Mouse (Mus musculus): ENCODE data around the gene Nrxn1. TPM values are rescaled to one million over a fixed set of nuclear protein-coding genes. Genes with fewer than 3 reads are reported as not detected.
"Not testable (repeated sequence)": the region's sequence is repeated elsewhere in the genome, so short reads cannot be mapped to it uniquely, and the experiment has no call there.

Gene Nrxn1
- total RNA-seq, 2 experiments from 2014 or later: 9.8 to 15.0 TPM

DNA sequence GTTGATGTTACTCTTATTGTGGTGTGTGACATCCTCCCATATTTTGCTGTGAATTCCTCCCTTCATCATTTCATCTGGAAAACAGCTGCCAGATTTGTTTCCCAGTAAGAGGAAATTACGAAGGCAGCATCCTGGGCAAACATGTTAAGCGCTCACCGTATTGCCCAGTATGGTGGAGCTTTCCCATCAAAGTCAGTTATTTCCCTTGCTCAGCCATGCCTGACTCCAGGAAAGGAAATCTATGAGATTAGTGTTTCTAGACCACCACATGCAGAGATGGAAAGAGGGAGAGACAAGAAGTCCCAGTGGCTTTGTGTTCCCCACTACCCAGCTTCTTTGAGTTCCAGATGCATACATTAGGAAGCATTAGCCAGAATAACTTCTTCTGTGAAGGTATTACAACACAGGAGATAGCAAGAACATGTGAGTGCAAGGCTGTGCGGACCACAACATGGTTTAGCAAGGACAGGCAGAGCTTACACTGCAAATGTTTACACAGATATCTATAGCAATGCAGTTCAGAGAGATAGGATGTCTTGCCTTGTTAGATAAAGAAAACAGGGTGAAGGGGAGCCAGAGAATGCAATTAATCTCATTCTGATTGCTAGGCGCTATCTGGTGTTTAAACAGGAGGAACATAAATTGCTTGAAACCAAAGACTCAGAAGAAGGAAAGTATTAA is 839.3 kb downstream of the Nrxn1 start:
- no peak for DNase-seq

GRCm38 (mm10) chr17:90252196-90252595 is 840.7 kb downstream of the Nrxn1 start:
- DNase-seq: no peak

GRCm38 (mm10) chr17:90247071-90247849 is 845.6 kb downstream of the Nrxn1 start:
- DNase-seq: no peak

DNA sequence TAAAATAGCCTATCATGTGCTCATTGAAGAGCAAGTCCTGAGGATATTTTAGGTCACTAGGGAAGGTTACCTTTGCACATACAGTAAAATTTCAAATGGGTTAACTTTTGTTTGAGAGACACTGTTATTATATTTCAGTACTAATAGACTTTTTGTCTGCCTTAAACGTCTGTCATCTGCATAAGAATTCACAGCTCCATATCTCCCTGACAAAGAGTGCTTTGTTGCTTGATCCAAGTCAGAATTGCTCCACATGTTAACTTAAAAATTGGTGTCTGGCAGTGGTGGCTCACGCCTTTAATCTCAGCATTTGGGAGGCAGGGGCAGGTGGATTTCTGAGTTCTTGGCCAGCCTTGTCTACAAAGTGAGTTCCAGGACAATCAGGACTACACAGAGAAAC is 848.5 kb downstream of the Nrxn1 start:
- DNase-seq: no peak

GRCm38 (mm10) chr17:90238964-90239363 is 853.9 kb downstream of the Nrxn1 start:
- DNase-seq: no peak

DNA sequence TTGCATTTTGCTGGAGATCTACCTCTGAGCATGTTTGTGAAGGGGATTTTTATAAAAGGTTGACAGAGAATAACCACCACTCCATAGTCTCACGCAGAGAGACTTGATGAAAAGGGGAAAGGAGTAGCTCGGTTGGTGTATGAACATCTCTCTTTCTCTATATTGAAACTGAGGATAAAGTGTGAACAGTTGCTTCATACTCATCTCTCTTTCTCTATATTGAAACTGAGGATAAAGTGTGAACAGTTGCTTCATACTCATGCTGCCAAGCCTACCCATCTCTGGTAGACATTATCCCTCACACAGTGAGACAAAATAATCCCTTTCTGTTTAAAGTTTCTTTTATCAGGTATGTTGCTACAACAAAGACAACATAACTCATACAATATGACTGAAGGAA is 854.4 kb downstream of the Nrxn1 start:
- DNase-seq: no peak

DNA sequence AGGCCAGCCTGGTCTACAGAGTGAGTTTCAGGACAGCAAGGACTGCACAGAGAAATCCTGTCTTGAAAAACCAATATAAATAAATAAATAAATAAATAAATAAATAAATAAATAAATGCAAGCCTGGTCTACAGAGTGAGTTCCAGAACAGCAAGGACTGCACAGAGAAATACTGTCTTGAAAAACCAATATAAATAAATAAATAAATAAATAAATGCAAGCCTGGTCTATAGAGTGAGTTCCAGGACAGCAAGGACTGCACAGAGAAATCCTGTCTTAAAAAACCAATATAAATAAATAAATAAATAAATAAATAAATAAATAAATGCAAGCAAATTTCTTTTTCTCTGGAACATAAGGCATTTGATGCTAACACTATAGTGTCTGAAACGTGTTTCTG is 857.2 kb downstream of the Nrxn1 start:
- DNase-seq: not testable (repeated sequence)

DNA sequence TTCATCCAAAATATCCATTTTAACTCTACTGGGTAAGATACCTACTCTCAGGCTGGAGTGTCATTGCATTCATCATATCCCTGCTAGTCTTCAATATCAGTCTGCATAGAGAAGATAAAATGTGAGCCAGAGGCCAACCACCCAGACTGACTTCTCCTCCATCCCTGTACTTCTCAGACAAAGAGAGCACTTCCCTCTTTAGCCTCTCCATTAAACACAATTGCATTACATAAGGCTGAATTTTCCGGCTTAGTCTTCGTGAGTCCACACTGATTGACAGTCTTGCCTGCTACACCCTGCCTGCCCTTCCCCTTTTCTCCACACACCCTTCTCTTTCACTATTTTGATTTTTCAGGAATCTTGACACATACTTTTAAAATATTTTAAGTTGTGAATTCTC is 858.1 kb downstream of the Nrxn1 start:
- no peak for DNase-seq

GRCm38 (mm10) chr17:90208547-90208946 is 884.3 kb downstream of the Nrxn1 start:
- DNase-seq: no peak

DNA sequence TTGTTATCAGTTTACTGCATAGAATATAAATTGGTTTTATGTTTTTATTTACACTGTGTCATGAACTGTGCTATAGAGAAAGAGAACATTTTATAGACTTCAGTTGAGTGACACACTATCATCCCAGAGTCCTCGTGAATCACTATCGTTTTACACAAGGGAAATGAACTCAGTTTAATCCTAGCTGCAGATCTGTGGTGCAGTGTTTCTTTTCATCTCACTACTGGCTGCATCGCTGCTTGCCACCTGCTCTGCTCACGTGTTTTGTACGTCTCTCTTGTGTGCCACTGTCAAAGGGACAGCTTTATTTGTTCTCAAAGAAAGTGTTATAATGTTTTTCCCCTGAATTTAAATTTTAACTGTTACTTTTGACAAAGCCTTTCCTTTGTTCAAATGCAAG is 885.3 kb downstream of the Nrxn1 start:
- DNase-seq: no peak

DNA sequence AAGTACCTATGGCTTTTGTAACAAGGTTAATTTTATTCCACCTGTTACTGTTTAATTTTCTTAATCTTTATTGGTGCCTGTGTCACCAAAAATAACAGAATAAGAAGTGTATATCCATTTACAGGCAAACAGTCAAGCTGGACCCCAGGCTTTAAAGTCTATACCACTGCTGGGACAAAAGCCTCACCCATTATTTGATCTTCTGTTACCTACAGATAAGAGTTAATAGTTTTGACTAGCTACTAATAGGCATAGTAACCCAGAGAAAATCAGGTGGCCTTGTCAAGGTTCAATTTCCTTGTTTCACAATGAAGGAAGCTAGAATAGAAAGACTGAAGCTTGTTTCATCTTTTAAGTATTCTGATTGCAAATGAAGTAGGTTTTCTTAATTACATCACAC is 888.9 kb downstream of the Nrxn1 start:
- no peak for DNase-seq

- DNase-seq: no peak
Measured at GRCm38 (mm10) chr17:90202785-90203184, 890.1 kb downstream of the Nrxn1 start.

- DNase-seq: no peak
Measured at GRCm38 (mm10) chr17:90196772-90197171, 896.1 kb downstream of the Nrxn1 start.

DNA sequence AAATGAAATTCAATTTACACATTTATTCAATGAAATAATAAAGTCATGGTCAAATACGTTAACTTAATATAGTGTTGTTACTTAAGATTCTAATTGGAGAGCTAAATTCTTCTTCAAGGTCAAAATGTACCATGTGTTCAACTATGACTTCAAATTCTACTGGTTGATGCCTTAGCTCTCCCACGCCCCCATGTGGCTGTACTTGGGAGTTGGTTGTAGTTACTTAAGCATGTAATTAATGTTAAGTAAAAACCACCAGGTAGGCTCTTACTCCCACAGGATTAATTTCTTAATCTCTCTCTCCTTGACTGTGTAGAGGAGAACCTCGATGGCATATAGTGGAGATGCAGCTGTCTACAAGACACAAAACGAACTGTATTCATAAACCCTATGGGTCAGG is 951.3 kb downstream of the Nrxn1 start:
- peak; percentile 68 for DNase-seq

DNA sequence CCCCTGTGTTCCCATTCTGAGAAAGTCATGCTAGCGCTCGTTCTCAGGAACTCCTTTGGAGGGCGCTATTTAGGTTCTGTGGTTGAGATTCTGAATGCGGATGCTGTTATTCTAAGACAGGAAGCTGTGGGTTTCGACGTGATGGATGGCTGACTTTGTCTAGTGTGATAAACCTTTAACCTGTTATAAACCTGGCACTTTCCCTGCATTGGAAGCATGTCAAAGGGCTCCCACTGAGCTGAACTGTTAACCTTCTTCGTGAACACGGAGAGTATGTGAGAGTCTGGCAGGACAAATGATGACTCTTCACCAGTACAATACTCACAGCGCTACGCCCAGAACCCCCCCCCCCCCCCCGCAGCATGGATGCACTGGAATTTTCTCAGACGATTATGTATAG is 962.0 kb downstream of the Nrxn1 start:
- no peak for DNase-seq

DNA sequence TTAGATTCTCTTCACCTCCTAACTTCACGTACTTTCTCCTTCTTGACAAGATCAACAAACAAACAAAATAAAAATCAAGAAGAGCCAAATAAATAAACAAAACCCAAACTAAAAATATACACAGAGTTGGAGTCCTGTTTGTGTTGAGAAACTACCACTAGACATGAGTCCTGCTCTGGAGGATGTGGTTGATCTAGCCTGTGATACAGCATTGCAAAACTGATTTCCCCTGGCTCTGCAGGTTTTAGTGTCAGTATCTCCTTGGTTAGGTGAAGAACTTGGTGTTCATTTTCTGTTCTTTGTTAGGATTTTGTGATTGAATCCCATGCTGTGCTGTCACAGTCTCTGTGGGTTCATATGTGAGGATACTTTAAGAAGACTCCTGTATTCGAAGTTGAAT is 963.7 kb downstream of the Nrxn1 start:
- DNase-seq: no peak

DNA sequence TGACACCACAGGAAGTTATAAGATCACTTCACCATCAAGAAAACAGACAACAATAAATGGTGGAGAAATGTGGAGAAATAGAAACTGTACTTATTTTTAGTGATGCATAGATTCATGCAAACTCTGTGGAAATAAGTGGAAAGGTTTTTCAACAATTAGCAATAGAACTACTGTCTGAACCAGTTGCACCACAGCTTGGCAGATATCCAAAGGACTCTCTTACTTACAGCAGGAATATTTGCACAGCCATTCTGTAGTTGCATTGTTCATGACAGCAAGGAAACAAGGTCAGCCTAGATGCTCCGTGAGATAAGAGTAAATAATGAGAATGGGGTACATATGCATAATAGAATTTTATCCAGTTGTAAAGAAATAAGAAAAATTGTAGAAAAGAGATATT is 965.3 kb downstream of the Nrxn1 start:
- DNase-seq: peak; percentile 42

- no peak for DNase-seq
Measured at GRCm38 (mm10) chr17:90122796-90123481, 969.9 kb downstream of the Nrxn1 start.

DNA sequence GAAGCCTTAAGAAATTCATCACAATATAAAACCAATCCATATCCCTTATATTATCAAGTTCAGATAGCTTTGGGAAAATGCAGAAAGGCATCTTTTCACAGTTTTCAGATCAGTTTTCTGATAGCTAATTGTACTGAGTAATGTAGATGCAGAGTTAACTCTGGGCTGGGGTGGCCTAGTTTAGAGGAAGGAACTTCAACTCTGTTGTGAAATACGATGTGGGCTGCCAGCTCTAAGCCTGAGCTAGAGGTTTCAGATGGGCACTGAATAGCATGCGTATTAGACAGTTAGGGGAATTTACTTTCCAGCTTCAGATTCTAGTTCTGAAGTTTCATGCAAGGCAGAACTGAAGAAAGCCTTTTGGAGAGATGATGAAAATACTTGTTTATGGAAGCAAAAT is 976.6 kb downstream of the Nrxn1 start:
- DNase-seq: no peak

DNA sequence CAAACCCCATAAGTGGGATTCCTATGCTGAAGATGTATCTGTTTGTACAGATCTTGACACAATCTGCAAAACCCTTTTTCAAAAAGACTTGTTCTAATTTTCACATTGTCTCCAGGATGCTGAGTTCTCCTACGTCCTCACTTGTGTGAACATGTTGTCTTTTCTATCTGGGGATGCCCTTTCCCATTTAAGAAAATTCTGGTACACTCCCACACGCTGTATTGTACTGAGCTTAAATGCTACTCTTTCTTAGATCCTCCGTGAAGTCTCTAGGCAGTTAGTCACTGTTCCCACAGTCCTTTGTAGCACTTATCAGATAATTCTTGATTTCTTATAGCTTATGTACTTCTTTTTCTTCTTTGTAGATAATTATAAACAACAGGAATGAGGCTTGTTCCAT is 997.9 kb downstream of the Nrxn1 start:
- DNase-seq: no peak

GRCm38 (mm10) chr17:90088314-90088650 is 1004.6 kb downstream of the Nrxn1 start:
- peak; percentile 72 for DNase-seq

DNA sequence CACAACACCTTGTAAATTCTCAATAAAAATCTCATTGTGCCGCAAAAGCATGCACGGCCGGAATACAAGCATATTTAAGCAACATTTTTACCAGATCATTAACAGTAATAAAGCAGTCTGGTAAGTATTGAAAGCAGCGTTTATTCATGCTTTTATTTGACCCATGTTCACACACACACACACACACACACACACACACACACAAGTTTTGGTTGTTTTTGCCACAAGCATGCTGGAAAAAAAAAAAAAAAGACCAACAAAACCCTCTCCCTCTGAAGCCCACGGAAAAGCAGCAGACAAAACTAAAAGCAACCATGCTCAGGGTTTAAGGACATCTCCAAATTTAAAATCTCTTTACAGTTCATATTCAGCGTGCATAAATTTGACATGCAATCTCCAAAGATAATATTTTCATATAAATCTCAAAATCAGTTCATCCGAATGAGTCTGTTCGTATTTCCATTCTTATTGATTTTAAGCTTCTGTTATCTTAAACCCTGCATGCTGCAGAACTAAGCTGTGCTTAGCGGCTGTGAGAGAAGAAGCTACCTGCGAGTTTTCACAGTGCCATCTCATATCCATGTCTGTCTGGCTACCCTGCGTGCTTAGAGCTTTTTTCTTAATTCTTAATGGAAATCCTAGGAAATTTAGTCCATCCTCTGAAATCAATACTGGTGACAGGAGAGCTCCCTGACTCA is 1005.1 kb downstream of the Nrxn1 start:
- no peak for DNase-seq

DNA sequence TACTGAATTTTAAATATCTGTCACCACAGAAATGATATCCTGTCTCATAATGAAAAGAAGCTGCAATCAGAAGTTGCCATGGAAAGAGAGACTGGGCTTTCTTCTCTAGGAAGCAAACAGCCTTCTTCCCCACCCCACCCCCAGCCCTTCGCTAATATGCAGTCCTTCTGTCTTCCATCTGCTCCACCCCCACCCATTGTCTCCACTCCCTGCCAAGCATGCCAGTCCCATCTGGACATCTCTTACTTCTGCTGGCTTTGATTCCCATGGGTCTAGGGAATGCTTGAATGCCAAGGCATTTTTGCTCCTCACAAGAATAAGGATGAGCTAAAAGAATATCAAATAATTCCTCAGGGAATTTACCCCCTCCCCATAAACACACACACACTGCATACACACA is 1006.0 kb downstream of the Nrxn1 start:
- no peak for DNase-seq

All from adrenal gland, postnatal 10 days (tissue).